Mouse (Mus musculus) retina, embryonic 14.5 days (tissue): ENCODE data around the gene Kntc1.

Source experiments
- DNase-seq: peaks from one replicate; pipeline ENCODE4 v3.0.0-alpha.2; 2015; ENCODE audit warnings: low spot score

Kntc1 gene

DNA sequence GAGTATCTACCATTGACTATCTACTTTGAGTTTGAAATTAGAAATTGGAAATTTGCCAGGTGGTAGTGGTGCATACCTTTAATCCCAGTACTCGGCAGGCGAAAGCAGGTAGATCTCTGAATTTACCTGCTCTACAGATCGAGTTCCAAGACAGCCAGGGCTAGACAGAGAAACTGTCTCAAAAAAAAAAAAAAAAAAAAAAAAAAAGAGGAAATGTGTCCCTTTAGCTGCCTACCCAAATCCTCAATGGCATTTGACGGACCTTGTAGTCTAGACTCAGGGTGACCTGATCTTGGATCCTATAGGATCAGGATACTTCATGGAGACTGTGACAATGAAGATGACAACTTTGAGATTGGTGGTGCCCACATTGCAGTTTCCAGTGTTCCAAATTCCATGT lies 116.9 kb downstream of the Kntc1 start:
- DNase-seq, result no peak

DNA sequence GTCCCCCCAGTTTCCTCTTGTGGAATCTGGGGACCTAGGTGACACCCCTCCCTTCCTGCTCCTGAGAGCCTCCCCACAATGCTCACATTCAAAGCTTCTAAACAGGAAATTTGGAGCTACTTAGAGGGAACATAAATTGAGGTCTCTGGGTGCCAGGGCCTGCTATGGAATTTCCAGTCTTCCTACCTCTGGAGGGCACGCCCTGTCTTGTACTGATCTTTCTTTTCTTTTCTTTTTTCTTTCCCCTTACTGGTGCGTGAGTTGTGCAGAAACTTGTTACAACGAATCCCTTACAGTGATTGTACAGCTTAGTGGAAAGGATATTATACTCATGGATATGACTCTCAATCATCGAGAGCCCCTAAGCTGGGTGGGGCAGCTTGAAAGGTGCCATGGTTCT lies 120.1 kb downstream of the Kntc1 start:
- no peak for DNase-seq
